Mouse (Mus musculus): ENCODE data around the gene Zfp94.

DNA sequence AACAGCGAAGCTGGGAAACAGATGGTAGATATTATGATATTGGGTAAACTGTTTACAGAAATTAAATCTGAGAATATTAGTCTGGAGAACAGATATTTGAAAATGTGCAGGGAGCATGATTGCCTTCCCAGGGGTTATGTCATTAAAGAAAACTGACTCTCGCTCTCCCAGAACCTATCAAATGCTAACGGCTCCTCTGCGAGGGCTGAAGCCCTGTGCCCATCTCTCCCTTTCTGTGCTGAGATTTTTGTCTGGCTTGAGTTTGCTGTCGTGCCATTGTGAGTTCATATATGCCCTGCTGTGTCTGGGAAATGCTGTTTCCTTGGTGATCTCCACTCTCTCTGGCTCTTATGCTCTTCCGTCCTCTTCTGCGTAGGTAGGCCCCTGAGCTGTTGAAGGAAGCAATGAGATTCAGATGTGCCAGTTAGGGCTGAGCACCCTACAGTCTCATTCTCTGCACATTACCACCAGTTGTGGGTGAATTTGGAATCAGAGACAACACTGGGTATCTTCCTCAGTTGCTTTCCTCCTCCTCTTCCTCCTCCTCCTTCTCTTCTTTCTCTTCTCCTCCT is 27.3 kb upstream of the Zfp94 start:
- TF ChIP-seq POLR2A (IDR thresholded peaks at IDR 0.05; ENCODE audit: borderline replicate concordance, extremely low read depth, low read depth, low read length): no peak
- TF ChIP-seq CTCF (IDR thresholded peaks at IDR 0.05; ENCODE audit: insufficient read depth, low read length): no peak
